Comparison of ENCODE assay signal across 8 mouse cellular contexts in genomic region chr5:5559079-5559740, GRCm38 (mm10). TPM values are rescaled to one million over a fixed set of nuclear protein-coding genes. Genes with fewer than 3 reads are reported as not detected.
DNase-seq lines count a peak whose midpoint lies in the region; ATAC-seq and TF ChIP-seq lines count a peak whose summit lies in the region.

Gtpbp10 (minus strand) TSS chr5:5559538.

- H3K9me3 ChIP-seq in heart, embryonic 13.5 days, result no peaks in the 10 kb centered on the region
- no peaks in the 10 kb centered on the region; the same call in 1 of the 2 replicates for H3K9me3 ChIP-seq in kidney, postnatal 0 days (replicated peaks; ENCODE audit: low read length)

- H3K79me2 ChIP-seq in liver, adult 2 months (ENCODE audit: control insufficient read depth, insufficient read depth, low read length), result no peaks in the 10 kb centered on the region

- H3K36me3 ChIP-seq in heart, embryonic 13.5 days, result peaks cover 16% of the 10 kb centered on the region
- H3K36me3 ChIP-seq in kidney, postnatal 0 days (ENCODE audit: insufficient read depth, low read length), result peaks cover 6% of the 10 kb centered on the region
- peaks cover 4% of the 10 kb centered on the region; the same call in 1 of the 2 replicates for H3K36me3 ChIP-seq in liver, adult 2 months (ENCODE audit: control insufficient read depth, insufficient read depth, low read length)

- DNase-seq in CD4-positive, CD25-positive, alpha-beta regulatory T cell, adult 2 months (ENCODE audit: low read depth, low spot score), result peak; percentile 94
- DNase-seq in c-Kit-positive CD71-negative TER-119-negative erythroid progenitor cells, embryonic 14.5 days (ENCODE audit: low read depth), result peak; percentile 77
- DNase-seq in fibroblast of lung, adult 2 months (ENCODE audit: low read depth), result peak; percentile 82
- peak; percentile 96 for DNase-seq in kidney, postnatal 0 days (ENCODE audit: low spot score)
- peak; percentile 73 for DNase-seq in liver, adult 2 months (ENCODE audit: extremely low read depth, low read depth, low spot score)
- peak; percentile 81 to 85 for DNase-seq in spleen, postnatal 36 days (ENCODE audit: low spot score in 2 of 2)

- WGBS in heart, embryonic 13.5 days, result under 1% methylated on average over 43 of the region's 43 CpGs
- WGBS in kidney, postnatal 0 days, result under 1% methylated on average over 43 of the region's 43 CpGs
- WGBS in liver, adult 2 months, result under 1% methylated on average over 43 of the region's 43 CpGs

- H3K4me1 ChIP-seq in heart, embryonic 13.5 days, result peaks cover 23% of the 10 kb centered on the region
- 0 out of 2 replicates have a peak, but pooled peaks cover 3% of the 10 kb centered on the region for H3K4me1 ChIP-seq in kidney, postnatal 0 days (replicated peaks; ENCODE audit: insufficient read depth, low read length)
- peaks cover 4% of the 10 kb centered on the region; the same call in 1 of the 2 replicates for H3K4me1 ChIP-seq in liver, adult 2 months (ENCODE audit: control insufficient read depth, insufficient read depth, low read length)

- peak within 1 kb of the TSS; percentile 82 for H3K9ac ChIP-seq in heart, embryonic 13.5 days
- H3K9ac ChIP-seq in kidney, postnatal 0 days (ENCODE audit: low read depth, low read length), result peak within 1 kb of the TSS; percentile 74
- H3K9ac ChIP-seq in liver, adult 2 months (ENCODE audit: low read depth, low read length), result peak within 1 kb of the TSS; percentile 74

- 0 out of 2 replicates have a peak, but pooled peaks cover 5% of the 10 kb centered on the region for H3K27me3 ChIP-seq in heart, embryonic 13.5 days (replicated peaks)
- H3K27me3 ChIP-seq in kidney, postnatal 0 days (ENCODE audit: insufficient read depth, low read length), result no peaks in the 10 kb centered on the region
- no peaks in the 10 kb centered on the region for H3K27me3 ChIP-seq in liver, adult 2 months (ENCODE audit: control insufficient read depth, insufficient read depth, low read length)

- ATAC-seq in heart, embryonic 13.5 days (ENCODE audit: extremely low read depth, insufficient number of reproducible peaks, low FRiP score, low TSS enrichment), result peak; percentile 91
- ATAC-seq in kidney, postnatal 0 days (replicated peaks; ENCODE audit: low FRiP score, low read depth), result peak; percentile 100
- peak; percentile 97 for ATAC-seq in monocyte, adult 5-6 weeks (replicated peaks; ENCODE audit: insufficient number of reproducible peaks, low FRiP score, low TSS enrichment, poor library complexity, severe bottlenecking)

- H3K27ac ChIP-seq in heart, embryonic 13.5 days (replicated peaks), result peak within 1 kb of the TSS; percentile 71
- H3K27ac ChIP-seq in kidney, postnatal 0 days, result peak within 1 kb of the TSS; percentile 51
- H3K27ac ChIP-seq in liver, adult 2 months (replicated peaks; ENCODE audit: insufficient read depth, low read depth, low read length), result peak within 1 kb of the TSS; percentile 7; the same call in 1 of the 2 replicates

- no peak; the same call in 1 of the 2 replicates for TF ChIP-seq POLR2A in liver, adult 2 months (IDR thresholded peaks at IDR 0.05; ENCODE audit: extremely low read depth, insufficient read depth, low read length)

- no peak for TF ChIP-seq CTCF in kidney, postnatal 0 days (IDR thresholded peaks at IDR 0.05; ENCODE audit: low read depth)
- TF ChIP-seq CTCF in liver, adult 2 months (IDR thresholded peaks at IDR 0.05; ENCODE audit: low read depth, low read length), result no peak

- H3K4me3 ChIP-seq in heart, embryonic 13.5 days, result peak within 1 kb of the TSS; percentile 62
- H3K4me3 ChIP-seq in kidney, postnatal 0 days (replicated peaks; ENCODE audit: low read depth, low read length), result peak within 1 kb of the TSS; percentile 81
- H3K4me3 ChIP-seq in liver, adult 2 months (ENCODE audit: insufficient read depth, low read depth, low read length), result peak within 1 kb of the TSS; percentile 69

- peak within 1 kb of the TSS; percentile 78 for H3K4me2 ChIP-seq in heart, embryonic 13.5 days
- H3K4me2 ChIP-seq in kidney, postnatal 0 days (ENCODE audit: low read length), result peak within 1 kb of the TSS; percentile 61

RNA-seq across cellular contexts. Expression of gene Gtpbp10, which starts in this region (rescaled TPM):
- polyA plus RNA-seq in heart, embryonic 13.5 days (2015; fragmentation: Nextera tagmentation; extraction: Ambion mirVana), result 17.6 and 18.5 TPM in 2 replicates
- 29.6 and 30.2 TPM in 2 replicates for polyA plus RNA-seq in kidney, postnatal 0 days (2015; fragmentation: Nextera tagmentation; extraction: Ambion mirVana)
- total RNA-seq in liver, adult 2 months (2014; rRNA removed), result 17.5 and 20.1 TPM in 2 replicates
- 2.2 and 2.6 TPM in 2 replicates for polyA plus RNA-seq in liver, adult 2 months (2012; rRNA removed)
- 9.5 to 19.4 TPM (median 17.9 TPM) in 3 replicates for total RNA-seq in monocyte, adult 5-6 weeks (2017)

Comparison
In these comparisons a context has a peak if more than half of its experiments do, and no peak if none do; other contexts are left out.
1. Peak in every context shown above with its lines: DNase-seq, ATAC-seq, H3K4me3 ChIP-seq and H3K27ac ChIP-seq.
2. H3K27ac ChIP-seq: peak in every context shown above with its lines; median percentile 71 in heart, embryonic 13.5 days; 51 in kidney, postnatal 0 days; 7 in liver, adult 2 months.